Mouse (Mus musculus) midbrain, embryonic 12.5 days (tissue): ENCODE measurements around the gene Vangl1. TPM values are rescaled to one million over a fixed set of nuclear protein-coding genes. Genes with fewer than 3 reads are reported as not detected.
"Not testable (repeated sequence)": the region's sequence is repeated elsewhere in the genome, so short reads cannot be mapped to it uniquely, and the experiment has no call there.

Experiments used
- ATAC-seq: fragments of 200-750 bp; cut with Nextera tagmentation; 2 replicates; pipeline ENCODE4 v1.8.0; 2017; ENCODE audit warnings: low read depth, moderate TSS enrichment, moderate library complexity; ENCODE audit not compliant: low FRiP score
- H3K27ac ChIP-seq: fragments of 300-500 bp; sonication (generic); replicated peaks from 2 replicates; pipeline ENCODE4 v1.5.1; 2016; ENCODE audit warnings: mild to moderate bottlenecking
- H3K27me3 ChIP-seq: fragments of 300-500 bp; sonication (generic); 2 replicates; pipeline ENCODE4 v1.6.1; 2016; ENCODE audit warnings: mild to moderate bottlenecking
- H3K36me3 ChIP-seq: fragments of 300-500 bp; sonication (generic); 2 replicates; pipeline ENCODE4 v1.6.1; 2016
- H3K4me1 ChIP-seq: fragments of 300-500 bp; sonication (generic); 2 replicates; pipeline ENCODE4 v1.6.1; 2016
- H3K4me2 ChIP-seq: fragments of 300-500 bp; sonication (generic); replicated peaks from 2 replicates; pipeline ENCODE4 v1.6.1; 2016; ENCODE audit warnings: mild to moderate bottlenecking, moderate library complexity
- H3K4me3 ChIP-seq: fragments of 300-500 bp; sonication (generic); 2 replicates; pipeline ENCODE4 v1.5.1; 2016; ENCODE audit warnings: mild to moderate bottlenecking
- H3K9ac ChIP-seq: fragments of 300-500 bp; sonication (generic); replicated peaks from 2 replicates; pipeline ENCODE4 v1.6.1; 2016; ENCODE audit warnings: mild to moderate bottlenecking, moderate library complexity
- H3K9me3 ChIP-seq: fragments of 300-500 bp; sonication (generic); 2 replicates; pipeline ENCODE4 v1.6.1; 2016; ENCODE audit warnings: mild to moderate bottlenecking
- WGBS: fragments of 180-500 bp; shearing (Covaris S2); methylation state at CpG from one replicate; pipeline ENCODE4 v1.1.7; 2016; 5-methylcytosine and 5-hydroxymethylcytosine counted together
- polyA plus RNA-seq: library from polyadenylated mRNA; unstranded; fragments of >200 nt; fragmentation: Nextera tagmentation; extraction: Ambion mirVana; gene quantifications from 2 replicates; pipeline ENCODE4 v1.2.1, GENCODE M21; 2016

The Vangl1 gene
- polyA plus RNA-seq, 1 experiment from 2014 or later = 8.9 TPM

DNA sequence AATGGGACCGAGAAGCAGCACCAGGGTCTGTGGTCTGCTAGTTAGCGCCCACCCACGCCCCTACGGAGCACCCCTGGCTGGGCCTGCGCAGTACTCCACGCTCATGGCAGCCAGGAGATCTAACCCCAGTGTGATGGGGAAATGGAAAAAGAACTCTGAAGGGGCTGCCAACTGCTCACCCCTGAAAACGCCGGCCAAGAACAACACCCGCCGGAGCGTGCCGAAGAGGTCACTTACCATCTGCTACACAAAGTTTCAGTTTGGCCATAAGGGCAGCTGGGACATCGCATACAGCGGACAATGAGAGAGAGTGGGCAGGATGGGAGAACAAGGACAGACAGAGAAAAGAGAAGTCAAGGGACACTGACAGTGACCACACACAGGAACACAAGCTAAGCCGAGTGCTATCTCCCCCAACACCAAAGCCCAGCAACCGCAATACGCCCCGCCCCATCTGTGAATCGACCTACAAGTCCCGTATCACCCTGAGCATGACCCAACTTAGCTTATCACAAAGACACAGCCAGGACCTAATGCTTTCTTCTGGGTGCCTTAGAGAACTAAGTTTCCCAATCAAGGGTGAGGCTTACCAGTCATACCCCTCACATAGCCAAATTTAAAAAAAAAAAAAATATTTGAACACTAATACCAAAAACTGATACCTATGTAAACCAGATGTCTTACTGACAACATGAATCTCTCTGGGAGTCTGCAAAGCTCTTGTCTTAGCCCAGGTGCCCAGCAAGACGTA is 38.8 kb downstream of the Vangl1 start:
- Histone ChIP-seq H3K27ac (0 out of 2 replicates have a peak overlapping the region, but pooled peaks have one; percentile 15), H3K4me2 (no peak overlapping the region)
- WGBS = 81% methylated on average over 21 of the region's 21 CpGs

DNA sequence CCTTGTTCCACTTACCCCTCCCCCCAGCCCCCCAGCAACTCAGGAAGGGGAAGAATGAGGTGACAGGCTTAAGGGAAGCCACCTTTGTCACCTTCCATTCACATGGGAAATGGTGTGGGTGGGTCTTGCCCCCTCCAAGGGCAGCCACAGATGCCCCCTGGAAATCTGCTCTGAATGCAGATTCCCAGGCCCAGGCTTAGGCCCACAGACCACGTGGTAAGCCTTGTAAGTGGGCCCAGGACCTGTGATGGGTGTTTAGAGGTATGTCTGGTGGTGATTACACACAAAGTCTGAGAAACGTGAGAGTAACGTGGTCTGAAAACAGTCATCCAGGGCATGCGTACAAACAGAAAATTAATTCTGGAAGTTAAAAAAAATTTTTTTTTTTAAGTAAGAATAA is 39.6 kb downstream of the Vangl1 start:
- H3K4me2 ChIP-seq = no peak overlapping the region
- H3K9ac ChIP-seq = no peak overlapping the region
- H3K4me3 ChIP-seq = no peak overlapping the region
- H3K36me3 ChIP-seq = no peaks in the 10 kb centered on the region
- no peak overlapping the region for H3K27ac ChIP-seq
- H3K9me3 ChIP-seq = no peaks in the 10 kb centered on the region
- ATAC-seq = no peak
- H3K27me3 ChIP-seq = peaks cover 19% of the 10 kb centered on the region; the same call in 1 of the 2 replicates
- 63% methylated on average over 4 of the region's 4 CpGs for WGBS
- peaks cover 18% of the 10 kb centered on the region for H3K4me1 ChIP-seq

More for the DNA sequence above, 38.8 kb downstream of the Vangl1 start:
- Histone ChIP-seq H3K9ac (no peak overlapping the region), H3K4me3 (no peak overlapping the region), H3K9me3 (no peaks in the 10 kb centered on the region), H3K27me3 (peaks cover 19% of the 10 kb centered on the region; the same call in 1 of the 2 replicates), H3K4me1 (peaks cover 18% of the 10 kb centered on the region), H3K36me3 (no peaks in the 10 kb centered on the region)
- no peak for ATAC-seq

DNA sequence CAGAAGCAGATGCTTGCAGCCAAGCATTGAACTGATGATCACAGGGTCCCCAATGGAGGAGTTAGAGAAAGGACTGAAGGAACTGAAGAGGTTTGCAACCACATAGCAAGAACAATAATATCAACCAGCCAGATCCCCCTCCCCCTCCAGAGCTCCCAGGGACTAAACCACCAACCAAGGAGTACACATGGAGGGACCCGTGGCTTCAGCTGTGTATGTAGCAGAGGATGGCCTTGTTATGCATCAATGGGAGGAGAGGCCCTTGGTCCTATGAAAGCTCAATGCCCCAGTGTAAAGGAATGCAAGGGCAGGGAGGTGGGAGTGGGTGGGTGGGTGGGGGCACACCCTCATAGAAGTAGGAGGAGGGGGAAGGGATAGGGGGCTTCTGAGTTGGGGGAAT is 40.6 kb downstream of the Vangl1 start:
- H3K36me3 ChIP-seq, H3K9ac ChIP-seq, H3K4me3 ChIP-seq, H3K27me3 ChIP-seq, H3K9me3 ChIP-seq, H3K27ac ChIP-seq, ATAC-seq, H3K4me2 ChIP-seq: not testable (repeated sequence)
- WGBS = 85% methylated on average over 1 of the region's 1 CpGs
- H3K4me1 ChIP-seq = peaks cover 15% of the 10 kb centered on the region

DNA sequence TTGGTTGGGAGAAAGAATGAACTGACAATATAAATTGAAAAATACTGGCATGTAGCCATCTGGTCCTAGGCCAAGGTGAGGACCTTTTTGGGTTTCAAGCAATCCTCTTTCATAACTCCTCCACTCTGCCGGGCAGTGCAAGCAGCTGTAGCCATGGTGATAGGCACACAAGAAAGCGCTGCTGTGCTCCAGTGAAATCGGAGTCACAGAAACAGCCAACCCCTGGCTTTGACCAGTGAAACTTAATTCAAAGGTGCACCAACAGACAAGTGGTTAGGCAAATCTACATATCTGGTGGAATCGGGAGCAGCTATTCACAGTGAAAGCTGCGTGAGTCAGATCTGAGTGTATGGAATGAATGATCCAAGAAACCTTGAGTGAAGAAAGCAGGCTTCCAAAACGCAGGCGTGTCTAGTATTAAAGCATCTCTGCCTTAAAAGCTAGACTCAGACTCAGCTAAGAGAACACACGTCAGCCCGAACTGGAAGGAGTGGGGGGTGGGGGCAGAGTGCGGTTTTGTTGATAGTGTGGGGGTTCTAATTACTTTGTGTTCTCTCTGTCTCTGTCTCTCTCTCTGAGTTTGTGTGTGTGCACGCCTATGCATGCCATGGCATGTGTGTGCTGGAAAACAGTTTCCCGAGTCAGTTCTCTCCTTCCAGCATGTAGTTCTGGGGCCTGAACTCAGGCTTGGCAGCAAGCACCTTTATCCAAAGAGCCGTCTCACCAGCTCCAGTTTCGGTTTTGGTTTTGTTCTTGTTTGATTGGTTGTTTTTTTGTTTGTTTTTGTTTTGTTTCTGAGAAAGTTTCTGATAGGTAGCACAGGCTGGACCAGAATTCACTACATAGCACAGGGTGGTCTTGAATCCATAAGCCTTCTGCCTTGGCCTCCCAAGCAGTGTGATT is 44.8 kb downstream of the Vangl1 start:
- H3K4me2 ChIP-seq = no peak overlapping the region
- H3K9me3 ChIP-seq = no peaks in the 10 kb centered on the region
- 68% methylated on average over 14 of the region's 14 CpGs for WGBS
- peak; percentile 54; the same call in 1 of the 2 replicates for ATAC-seq
- H3K4me3 ChIP-seq = no peak overlapping the region
- no peak overlapping the region for H3K9ac ChIP-seq
- H3K27me3 ChIP-seq = peaks cover 13% of the 10 kb centered on the region; the same call in 1 of the 2 replicates
- H3K36me3 ChIP-seq = no peaks in the 10 kb centered on the region
- H3K27ac ChIP-seq = no peak overlapping the region
- H3K4me1 ChIP-seq = no peaks in the 10 kb centered on the region

DNA sequence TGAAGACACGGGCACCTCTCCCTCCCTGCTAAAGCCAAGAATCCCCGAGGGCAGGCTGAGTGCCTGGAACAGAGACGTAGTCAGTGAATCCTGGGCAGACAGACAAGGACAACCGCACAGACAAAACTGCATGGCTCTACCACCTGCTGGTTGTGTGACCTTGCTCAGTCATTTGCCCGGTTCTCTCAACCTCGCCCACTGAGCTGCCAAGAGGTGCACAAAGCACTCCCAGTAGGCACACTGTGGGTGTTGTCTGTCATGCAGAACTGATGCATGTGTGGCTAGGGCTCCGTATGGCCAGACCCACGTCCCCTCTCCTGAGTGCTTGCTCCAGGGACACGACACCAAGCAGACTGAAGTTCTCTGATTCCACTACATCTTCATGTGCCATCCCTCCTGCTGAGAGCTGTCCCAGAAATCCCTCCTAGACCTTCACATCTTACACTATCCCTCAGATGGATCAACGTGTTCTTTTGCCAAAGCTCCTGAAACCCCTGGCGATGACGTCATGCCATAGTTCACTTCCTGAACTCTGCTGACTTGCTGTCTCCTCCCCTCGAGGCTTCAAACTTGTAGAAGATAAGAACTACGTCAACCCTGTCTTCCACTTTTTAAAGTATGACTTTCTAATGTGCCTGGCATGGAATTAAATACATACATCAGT is 45.6 kb downstream of the Vangl1 start:
- WGBS = 81% methylated on average over 14 of the region's 14 CpGs
- no peak for ATAC-seq
- H3K4me2 ChIP-seq = no peak overlapping the region
- H3K9me3 ChIP-seq = no peaks in the 10 kb centered on the region
- no peak overlapping the region for H3K4me3 ChIP-seq
- H3K4me1 ChIP-seq = no peaks in the 10 kb centered on the region
- H3K27me3 ChIP-seq = peaks cover 21% of the 10 kb centered on the region; the same call in 1 of the 2 replicates
- H3K9ac ChIP-seq = no peak overlapping the region
- H3K36me3 ChIP-seq = no peaks in the 10 kb centered on the region
- no peak overlapping the region for H3K27ac ChIP-seq

DNA sequence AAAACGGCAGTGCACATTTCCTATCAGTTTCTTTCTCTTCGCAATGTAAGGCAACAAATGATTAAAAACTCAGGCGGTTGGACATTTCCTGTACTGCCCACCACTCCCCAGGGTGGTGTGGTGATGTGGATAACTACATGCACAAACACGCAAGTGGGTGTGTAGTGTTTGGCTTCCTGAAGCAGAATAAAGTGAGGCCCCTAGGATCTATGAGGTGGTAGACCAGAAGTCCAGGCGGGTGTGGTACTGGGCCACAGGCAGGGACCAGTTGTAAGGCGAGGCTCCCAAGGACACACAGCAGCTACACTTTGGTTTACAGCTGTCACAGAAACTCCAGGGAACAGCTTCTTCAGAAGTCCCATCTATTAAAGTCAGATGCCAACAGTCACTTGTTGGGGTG is 46.8 kb downstream of the Vangl1 start:
- no peak overlapping the region for H3K4me3 ChIP-seq
- no peak overlapping the region for H3K9ac ChIP-seq
- no peaks in the 10 kb centered on the region for H3K36me3 ChIP-seq
- H3K27ac ChIP-seq = no peak overlapping the region
- H3K4me1 ChIP-seq = peaks cover 4% of the 10 kb centered on the region; the same call in 1 of the 2 replicates
- WGBS = 90% methylated on average over 6 of the region's 6 CpGs
- H3K27me3 ChIP-seq = peaks cover 28% of the 10 kb centered on the region; the same call in 1 of the 2 replicates
- no peak for ATAC-seq
- H3K4me2 ChIP-seq = no peak overlapping the region
- H3K9me3 ChIP-seq = no peaks in the 10 kb centered on the region

DNA sequence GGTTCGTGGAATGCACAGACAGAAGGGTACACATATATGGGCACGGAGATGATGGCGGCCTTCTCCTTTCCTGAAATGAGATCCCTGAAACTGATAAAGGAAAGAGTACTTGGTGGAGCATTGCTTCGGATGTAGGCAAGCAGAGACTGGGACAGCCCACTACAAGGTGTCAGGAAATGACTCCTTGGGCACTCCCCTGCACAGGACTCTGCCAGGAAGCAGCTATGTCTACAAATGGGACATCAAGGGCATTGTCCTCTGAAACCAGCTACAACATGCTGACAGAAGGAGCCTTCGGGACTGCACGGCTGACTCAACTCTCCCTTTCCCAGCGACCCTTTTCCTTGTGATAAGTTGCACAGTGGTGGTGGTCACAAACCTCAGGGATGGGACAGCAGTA is 47.8 kb downstream of the Vangl1 start:
- no peak for ATAC-seq

DNA sequence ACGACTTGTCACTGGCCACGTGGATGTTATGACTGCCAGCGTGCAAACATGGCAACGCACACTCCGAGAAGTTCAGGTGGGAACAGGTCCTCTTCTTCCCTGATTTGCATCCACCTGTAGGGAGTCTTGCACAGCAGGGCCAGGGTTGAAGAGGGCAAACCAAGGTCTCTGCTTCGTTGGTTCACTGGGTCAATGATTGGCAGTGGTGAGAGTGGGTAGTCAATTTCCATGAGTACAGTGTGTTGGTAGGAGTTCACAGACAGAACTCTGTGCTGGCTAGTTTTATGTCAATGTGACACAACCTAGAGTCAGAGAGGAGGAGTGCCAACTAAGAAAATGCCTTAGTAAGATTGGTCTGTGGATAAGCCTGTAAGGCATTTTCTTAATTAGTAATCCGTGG is 50.4 kb downstream of the Vangl1 start:
- Histone ChIP-seq H3K4me3 (no peak overlapping the region), H3K9me3 (no peaks in the 10 kb centered on the region), H3K36me3 (no peaks in the 10 kb centered on the region), H3K9ac (no peak overlapping the region), H3K27ac (no peak overlapping the region), H3K4me1 (peaks cover 9% of the 10 kb centered on the region; the same call in 1 of the 2 replicates), H3K4me2 (no peak overlapping the region), H3K27me3 (peaks cover 47% of the 10 kb centered on the region)
- no peak for ATAC-seq
- 86% methylated on average over 7 of the region's 7 CpGs for WGBS

More for the DNA sequence above, 47.8 kb downstream of the Vangl1 start:
- H3K27me3 ChIP-seq = peaks cover 29% of the 10 kb centered on the region; the same call in 1 of the 2 replicates
- no peak overlapping the region for H3K27ac ChIP-seq
- no peak overlapping the region for H3K4me2 ChIP-seq
- peaks cover 9% of the 10 kb centered on the region; the same call in 1 of the 2 replicates for H3K4me1 ChIP-seq
- no peaks in the 10 kb centered on the region for H3K9me3 ChIP-seq
- H3K9ac ChIP-seq = no peak overlapping the region
- H3K36me3 ChIP-seq = no peaks in the 10 kb centered on the region
- no peak overlapping the region for H3K4me3 ChIP-seq
- WGBS = 92% methylated on average over 7 of the region's 7 CpGs

DNA sequence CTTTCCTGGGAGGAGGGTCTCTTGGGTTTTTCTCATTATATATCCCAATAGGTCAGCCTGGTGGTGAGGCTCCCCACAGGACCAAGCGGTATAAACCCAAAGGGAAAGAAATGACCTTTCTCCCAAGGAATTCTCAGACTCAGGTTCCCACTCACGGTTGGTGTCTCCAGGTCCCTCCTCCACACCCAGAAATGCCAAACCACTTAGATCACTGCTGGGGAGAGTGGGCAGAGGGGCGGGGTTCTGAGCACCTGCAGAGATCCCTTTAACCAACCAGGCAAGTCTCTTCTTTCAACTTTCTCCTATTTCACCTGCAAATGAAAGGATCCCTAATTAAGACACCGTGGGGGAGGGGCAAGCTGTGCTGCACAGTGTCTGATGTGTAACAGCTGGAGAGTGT is 51.6 kb downstream of the Vangl1 start:
- H3K9ac ChIP-seq = no peak overlapping the region
- H3K27me3 ChIP-seq = peaks cover 46% of the 10 kb centered on the region
- no peak overlapping the region for H3K4me2 ChIP-seq
- no peaks in the 10 kb centered on the region for H3K36me3 ChIP-seq
- WGBS = 8% methylated on average over 4 of the region's 4 CpGs
- no peak overlapping the region for H3K27ac ChIP-seq
- peaks cover 9% of the 10 kb centered on the region; the same call in 1 of the 2 replicates for H3K4me1 ChIP-seq
- no peak for ATAC-seq
- H3K4me3 ChIP-seq = no peak overlapping the region
- H3K9me3 ChIP-seq = no peaks in the 10 kb centered on the region

DNA sequence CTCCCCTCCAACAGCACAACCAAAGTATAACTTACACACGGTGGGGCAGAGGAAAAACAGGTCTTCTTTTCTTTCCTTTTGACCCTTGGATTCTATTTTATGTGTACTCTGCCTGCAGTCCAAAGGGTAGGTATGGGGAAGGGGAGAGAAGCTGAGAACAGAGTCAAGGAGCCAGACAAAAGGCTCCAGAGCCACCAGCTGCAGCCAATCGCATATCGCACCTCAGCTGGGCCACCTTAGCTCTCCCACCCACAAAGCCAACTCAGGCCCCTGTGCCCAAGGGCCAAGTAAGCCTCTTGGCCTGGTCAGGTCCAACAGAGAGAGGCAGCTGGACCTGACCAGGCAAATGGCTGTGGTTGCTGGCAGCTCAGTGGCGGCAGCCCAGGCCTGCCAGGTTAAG is 52.0 kb downstream of the Vangl1 start:
- 19% methylated on average over 4 of the region's 4 CpGs for WGBS
- 0 out of 2 replicates have a peak overlapping the region, but pooled peaks have one; percentile 11 for H3K9ac ChIP-seq
- H3K4me2 ChIP-seq = no peak overlapping the region
- no peak overlapping the region for H3K4me3 ChIP-seq
- peaks cover 46% of the 10 kb centered on the region for H3K27me3 ChIP-seq
- peaks cover 9% of the 10 kb centered on the region; the same call in 1 of the 2 replicates for H3K4me1 ChIP-seq
- no peak overlapping the region for H3K27ac ChIP-seq
- peak; percentile 34; the same call in 1 of the 2 replicates for ATAC-seq
- no peaks in the 10 kb centered on the region for H3K9me3 ChIP-seq
- H3K36me3 ChIP-seq = no peaks in the 10 kb centered on the region

DNA sequence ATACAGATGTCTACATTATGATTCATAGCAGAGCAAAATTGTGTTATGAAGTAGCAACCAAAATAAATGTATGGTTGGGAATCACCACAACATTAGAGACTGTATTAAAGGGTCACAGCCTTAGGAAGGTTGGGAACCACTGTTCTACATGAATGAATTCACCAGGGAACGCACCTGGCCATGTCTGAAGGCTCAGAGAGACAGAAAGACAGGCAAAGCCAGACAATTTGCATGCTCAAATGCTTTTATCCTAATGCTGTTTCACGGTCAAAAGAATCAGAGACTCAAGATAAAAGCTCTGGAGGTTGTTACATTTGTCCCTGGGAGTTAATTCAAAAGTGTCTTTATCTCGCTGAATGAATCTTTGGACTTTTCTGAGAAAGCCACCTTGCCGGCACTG is 52.6 kb downstream of the Vangl1 start:
- Histone ChIP-seq H3K4me1 (peaks cover 15% of the 10 kb centered on the region), H3K9me3 (no peaks in the 10 kb centered on the region), H3K4me2 (no peak overlapping the region), H3K27me3 (peaks cover 40% of the 10 kb centered on the region), H3K27ac (no peak overlapping the region), H3K36me3 (no peaks in the 10 kb centered on the region), H3K9ac (no peak overlapping the region), H3K4me3 (no peak overlapping the region)
- ATAC-seq = no peak
- WGBS = 20% methylated on average over 4 of the region's 4 CpGs
